Mouse (Mus musculus): ENCODE results near the gene Traf5. TPM values are rescaled to one million over a fixed set of nuclear protein-coding genes. Genes with fewer than 3 reads are reported as not detected.

Traf5 gene
- polyA plus RNA-seq, 1 experiment from 2014 or later = 2.3 TPM

Small RNA genes within 50 kb of the gene (microRNA-seq; reads per million reads assigned to microRNA genes)
- not detected for gene Mir3473c

Other genes starting within 250 kb of the Traf5 start
- gene Slc30a1, start 185.8 kb downstream of the Traf5 start, polyA plus RNA-seq (2016; fragmentation: Nextera tagmentation; extraction: Ambion mirVana) = 1.2 and 1.5 TPM in 2 replicates
- 0.15 and 0.38 TPM in 2 replicates for gene Rd3, start 115.2 kb downstream of the Traf5 start, polyA plus RNA-seq (2016; fragmentation: Nextera tagmentation; extraction: Ambion mirVana)
- gene Rcor3, start 45.5 kb upstream of the Traf5 start, polyA plus RNA-seq (2016; fragmentation: Nextera tagmentation; extraction: Ambion mirVana) = 14.2 and 14.7 TPM in 2 replicates
- 0.14 and 0.15 TPM in 2 replicates for gene Kcnh1, start 98.2 kb upstream of the Traf5 start, polyA plus RNA-seq (2016; fragmentation: Nextera tagmentation; extraction: Ambion mirVana)